Mouse (Mus musculus): ENCODE data around the gene Dtx1. TPM values are rescaled to one million over a fixed set of nuclear protein-coding genes. Genes with fewer than 3 reads are reported as not detected.

The Dtx1 gene
- total and polyA plus RNA-seq, 2 experiments from 2014 or later, result 65.2 to 193 TPM

DNA sequence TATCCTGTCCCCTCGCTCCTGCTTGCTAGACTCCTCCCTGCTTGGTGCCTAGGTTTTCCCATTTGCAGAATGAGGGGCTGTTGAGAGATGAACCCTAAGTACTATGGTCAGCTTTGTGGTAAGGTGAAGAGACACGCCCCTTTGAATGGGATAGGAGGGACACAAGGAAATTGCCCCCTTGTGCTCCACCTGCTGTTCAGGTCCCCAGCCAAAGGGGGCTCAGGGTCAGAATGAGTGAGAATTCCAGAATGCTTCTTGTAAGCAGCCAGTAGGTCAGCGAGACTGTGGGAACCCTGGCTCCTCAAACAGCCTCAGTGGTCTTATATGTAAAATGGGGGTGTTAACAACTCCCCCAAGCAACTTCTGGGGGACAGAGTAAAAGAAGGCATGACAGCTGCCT, 13.5 kb downstream of the Dtx1 start:
- no peak overlapping the region for H3K4me3 ChIP-seq (ENCODE audit: low read depth, low read length)
- H3K27me3 ChIP-seq (ENCODE audit: insufficient read depth, low read length), result no peaks in the 10 kb centered on the region; the same call in 1 of the 2 replicates
- H3K4me1 ChIP-seq (ENCODE audit: insufficient read depth), result no peaks in the 10 kb centered on the region
- no peak overlapping the region; the same call in 1 of the 2 replicates for H3K27ac ChIP-seq (ENCODE audit: low read depth, low read length)
- H3K4me2 ChIP-seq (ENCODE audit: low read depth), result no peak overlapping the region
- DNase-seq (no peak), ATAC-seq (no peak)
- no peaks in the 10 kb centered on the region for H3K9me3 ChIP-seq (ENCODE audit: low read length)
- H3K36me3 ChIP-seq (ENCODE audit: insufficient read depth), result peaks cover 23% of the 10 kb centered on the region
- TF ChIP-seq CTCF (IDR thresholded peaks at IDR 0.05; ENCODE audit: low read depth), result no peak
- 62% methylated on average over 3 of the region's 3 CpGs for WGBS
- no peak overlapping the region for H3K9ac ChIP-seq

DNA sequence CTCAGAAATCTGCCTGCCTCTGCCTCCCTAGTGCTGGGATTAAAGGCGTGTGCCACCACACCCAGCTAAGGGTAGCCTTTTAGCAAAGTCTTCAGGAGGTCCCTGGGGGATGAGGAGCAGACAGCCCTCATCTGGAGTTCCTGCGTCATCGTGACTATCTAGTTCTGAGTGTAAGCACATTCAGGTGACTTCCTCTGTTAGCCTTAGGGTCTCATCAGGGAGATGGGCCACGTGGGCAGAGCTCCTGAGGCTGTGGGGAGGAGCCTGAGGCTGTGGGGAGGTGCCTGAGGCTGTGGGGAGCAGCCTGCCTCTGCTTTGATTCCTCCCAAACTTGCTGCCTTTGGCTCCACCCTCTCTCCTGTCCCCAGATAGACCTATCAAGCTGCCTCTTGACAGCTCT, 14.9 kb downstream of the Dtx1 start:
- peaks cover 33% of the 10 kb centered on the region for H3K36me3 ChIP-seq (ENCODE audit: insufficient read depth)
- H3K4me3 ChIP-seq (ENCODE audit: low read depth, low read length), result no peak overlapping the region
- H3K27me3 ChIP-seq (ENCODE audit: insufficient read depth, low read length), result no peaks in the 10 kb centered on the region; the same call in 1 of the 2 replicates
- H3K4me1 ChIP-seq (ENCODE audit: insufficient read depth), result no peaks in the 10 kb centered on the region
- 61% methylated on average over 4 of the region's 4 CpGs for WGBS
- TF ChIP-seq CTCF (IDR thresholded peaks at IDR 0.05; ENCODE audit: low read depth), result no peak
- no peak overlapping the region for H3K27ac ChIP-seq (ENCODE audit: low read depth, low read length)
- no peak for ATAC-seq
- no peaks in the 10 kb centered on the region for H3K9me3 ChIP-seq (ENCODE audit: low read length)
- DNase-seq, result no peak
- H3K4me2 ChIP-seq (ENCODE audit: low read depth), result no peak overlapping the region
- no peak overlapping the region for H3K9ac ChIP-seq

DNA sequence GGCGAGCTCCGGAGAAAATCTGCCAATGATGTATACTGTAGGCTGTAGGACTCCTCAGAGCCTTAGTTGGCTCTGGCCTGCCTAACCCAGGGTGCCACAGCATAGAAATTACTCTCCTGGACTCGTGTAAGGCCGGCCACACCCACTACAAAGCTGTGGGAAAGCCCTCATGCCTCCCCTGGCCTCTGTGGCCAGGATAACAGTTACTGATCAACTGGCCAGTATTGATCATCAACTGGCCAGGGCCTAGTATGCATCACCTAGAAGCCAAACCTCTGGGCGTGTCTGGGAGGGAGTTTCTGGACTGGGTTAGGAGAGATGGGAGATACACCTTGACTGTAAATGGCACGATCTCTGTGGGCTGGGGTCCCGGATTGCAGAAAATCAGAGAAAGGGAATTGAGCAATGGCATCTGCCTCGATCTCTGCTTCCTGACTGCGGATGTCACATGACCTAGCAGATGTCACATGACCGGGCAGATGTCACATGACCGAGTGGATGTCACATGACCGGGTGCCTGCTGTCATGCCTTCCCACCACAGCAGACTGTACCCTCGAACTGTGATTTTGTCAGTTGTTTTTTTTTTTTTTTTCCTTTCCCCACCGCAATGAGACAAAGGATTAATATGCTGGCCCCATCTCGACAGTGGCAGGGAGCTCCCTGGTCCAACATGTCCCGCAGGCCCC, 15.5 kb downstream of the Dtx1 start:
- Histone ChIP-seq H3K27me3 (ENCODE audit: insufficient read depth, low read length) (no peaks in the 10 kb centered on the region; the same call in 1 of the 2 replicates), H3K4me1 (ENCODE audit: insufficient read depth) (no peaks in the 10 kb centered on the region), H3K4me3 (ENCODE audit: low read depth, low read length) (no peak overlapping the region), H3K4me2 (ENCODE audit: low read depth) (no peak overlapping the region), H3K9ac (no peak overlapping the region), H3K36me3 (ENCODE audit: insufficient read depth) (peaks cover 39% of the 10 kb centered on the region), H3K27ac (ENCODE audit: low read depth, low read length) (no peak overlapping the region), H3K9me3 (ENCODE audit: low read length) (no peaks in the 10 kb centered on the region)
- peak; percentile 59 for DNase-seq
- TF ChIP-seq CTCF (IDR thresholded peaks at IDR 0.05; ENCODE audit: low read depth), result no peak
- 73% methylated on average over 16 of the region's 16 CpGs for WGBS
- ATAC-seq, result no peak

GRCm38 (mm10) chr5:120694695-120695074, 17.0 kb downstream of the Dtx1 start:
- H3K4me1 ChIP-seq (ENCODE audit: insufficient read depth), result no peaks in the 10 kb centered on the region
- H3K27ac ChIP-seq (ENCODE audit: low read depth, low read length), result no peak overlapping the region
- H3K9me3 ChIP-seq (ENCODE audit: low read length), result no peaks in the 10 kb centered on the region
- H3K27me3 ChIP-seq (ENCODE audit: insufficient read depth, low read length), result no peaks in the 10 kb centered on the region; the same call in 1 of the 2 replicates
- no peak for TF ChIP-seq CTCF (IDR thresholded peaks at IDR 0.05; ENCODE audit: low read depth)
- peak; percentile 33 for DNase-seq
- no peak for ATAC-seq
- peaks cover 38% of the 10 kb centered on the region for H3K36me3 ChIP-seq (ENCODE audit: insufficient read depth)
- H3K4me2 ChIP-seq (ENCODE audit: low read depth), result no peak overlapping the region
- no peak overlapping the region for H3K9ac ChIP-seq
- WGBS, result 10% methylated on average over 41 of the region's 41 CpGs
- H3K4me3 ChIP-seq (ENCODE audit: low read depth, low read length), result no peak overlapping the region

DNA sequence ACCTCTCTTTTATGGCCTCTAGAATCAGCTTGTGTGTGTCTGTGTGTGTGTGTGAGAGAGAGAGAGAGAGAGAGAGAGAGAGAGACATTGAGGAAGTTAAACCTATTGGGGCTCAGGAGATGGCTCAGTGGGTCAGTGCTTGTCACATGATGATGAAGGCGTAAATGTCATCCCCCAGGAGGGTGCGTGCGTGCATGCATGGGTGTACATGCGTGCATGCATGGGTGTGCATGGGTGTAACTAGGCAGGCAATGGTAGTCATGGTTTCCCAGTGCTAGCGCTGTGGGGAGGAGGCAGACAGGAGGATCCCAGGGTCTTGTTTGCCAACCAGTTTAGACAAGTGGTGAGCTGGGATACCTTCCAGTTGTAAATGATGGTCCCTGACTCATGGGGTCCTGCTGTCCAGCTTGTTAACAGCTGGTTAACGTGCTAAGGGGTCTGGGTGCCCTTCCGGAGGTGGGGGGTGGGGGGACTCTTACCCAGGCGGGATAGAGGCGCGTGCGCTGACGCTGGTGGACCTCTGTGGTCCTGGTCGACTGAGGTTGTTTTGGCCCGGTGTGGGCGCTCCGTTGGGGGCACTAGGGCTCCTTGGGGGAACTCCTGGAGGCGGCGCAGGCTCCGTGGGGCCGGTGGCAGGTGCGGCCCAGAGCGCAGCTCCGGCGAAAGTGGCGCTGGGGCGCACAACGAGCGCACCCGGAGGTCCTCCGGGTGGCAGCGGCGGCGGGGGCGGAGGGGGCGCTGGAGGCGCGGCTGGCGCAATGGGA, 17.6 kb downstream of the Dtx1 start:
- H3K4me2 ChIP-seq (ENCODE audit: low read depth), result no peak overlapping the region
- H3K36me3 ChIP-seq (ENCODE audit: insufficient read depth), result peaks cover 38% of the 10 kb centered on the region
- WGBS, result 18% methylated on average over 38 of the region's 38 CpGs
- no peaks in the 10 kb centered on the region for H3K4me1 ChIP-seq (ENCODE audit: insufficient read depth)
- H3K9ac ChIP-seq, result no peak overlapping the region
- TF ChIP-seq CTCF (IDR thresholded peaks at IDR 0.05; ENCODE audit: low read depth), result no peak
- DNase-seq (no peak), ATAC-seq (no peak)
- no peaks in the 10 kb centered on the region for H3K9me3 ChIP-seq (ENCODE audit: low read length)
- no peaks in the 10 kb centered on the region; the same call in 1 of the 2 replicates for H3K27me3 ChIP-seq (ENCODE audit: insufficient read depth, low read length)
- no peak overlapping the region for H3K4me3 ChIP-seq (ENCODE audit: low read depth, low read length)
- H3K27ac ChIP-seq (ENCODE audit: low read depth, low read length), result no peak overlapping the region

DNA sequence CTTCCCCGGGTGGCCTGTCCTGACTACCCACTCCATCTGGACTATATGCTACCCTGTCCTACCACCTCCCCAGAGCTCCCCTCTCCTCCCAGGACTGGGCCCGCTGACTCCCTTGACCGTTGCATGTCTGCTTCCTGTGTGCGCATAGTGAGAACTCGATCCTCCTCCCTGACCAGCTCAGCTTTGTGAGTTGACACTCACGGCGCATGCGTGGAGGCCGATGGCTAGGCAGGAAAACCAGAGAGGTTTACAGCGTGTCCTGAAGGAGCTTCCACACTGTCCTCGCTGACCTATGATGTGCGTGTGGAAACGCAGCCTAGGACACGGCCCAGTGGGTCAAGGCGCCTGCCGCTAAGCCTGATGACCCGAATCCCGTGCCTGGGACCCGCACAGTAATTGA, 19.7 kb downstream of the Dtx1 start:
- WGBS, result 81% methylated on average over 19 of the region's 19 CpGs
- no peak for ATAC-seq
- H3K27ac ChIP-seq (ENCODE audit: low read depth, low read length), result no peak overlapping the region
- no peak overlapping the region for H3K4me3 ChIP-seq (ENCODE audit: low read depth, low read length)
- no peak for DNase-seq
- H3K4me2 ChIP-seq (ENCODE audit: low read depth), result no peak overlapping the region
- H3K9ac ChIP-seq, result no peak overlapping the region
- H3K36me3 ChIP-seq (ENCODE audit: insufficient read depth), result peaks cover 53% of the 10 kb centered on the region
- no peak for TF ChIP-seq CTCF (IDR thresholded peaks at IDR 0.05; ENCODE audit: low read depth)
- no peaks in the 10 kb centered on the region for H3K4me1 ChIP-seq (ENCODE audit: insufficient read depth)
- H3K27me3 ChIP-seq (ENCODE audit: insufficient read depth, low read length), result no peaks in the 10 kb centered on the region; the same call in 1 of the 2 replicates
- no peaks in the 10 kb centered on the region for H3K9me3 ChIP-seq (ENCODE audit: low read length)

- ATAC-seq (no peak), DNase-seq (no peak)
- 69% methylated on average over 4 of the region's 4 CpGs for WGBS
- Histone ChIP-seq H3K27me3 (ENCODE audit: insufficient read depth, low read length) (no peaks in the 10 kb centered on the region; the same call in 1 of the 2 replicates), H3K9me3 (ENCODE audit: low read length) (no peaks in the 10 kb centered on the region), H3K9ac (no peak overlapping the region), H3K36me3 (ENCODE audit: insufficient read depth) (peaks cover 65% of the 10 kb centered on the region), H3K4me3 (ENCODE audit: low read depth, low read length) (no peak overlapping the region), H3K4me1 (ENCODE audit: insufficient read depth) (no peaks in the 10 kb centered on the region), H3K4me2 (ENCODE audit: low read depth) (no peak overlapping the region), H3K27ac (ENCODE audit: low read depth, low read length) (no peak overlapping the region)
- TF ChIP-seq CTCF (IDR thresholded peaks at IDR 0.05; ENCODE audit: low read depth), result no peak
Measured at GRCm38 (mm10) chr5:120690417-120690816, 21.3 kb downstream of the Dtx1 start.

All from forebrain, postnatal 0 days (tissue).